Mouse (Mus musculus) cerebellum, adult 8-10 months (tissue): ENCODE results near the gene Tectb.
"Not testable (repeated sequence)": the region's sequence is repeated elsewhere in the genome, so short reads cannot be mapped to it uniquely, and the experiment has no call there.

Source experiments
- DNase-seq: peaks from one replicate; pipeline ENCODE4 v3.0.0; 2022

The Tectb gene

GRCm38 (mm10) chr19:55166741-55167140, 13.8 kb upstream of the Tectb start:
- DNase-seq, result no peak

DNA sequence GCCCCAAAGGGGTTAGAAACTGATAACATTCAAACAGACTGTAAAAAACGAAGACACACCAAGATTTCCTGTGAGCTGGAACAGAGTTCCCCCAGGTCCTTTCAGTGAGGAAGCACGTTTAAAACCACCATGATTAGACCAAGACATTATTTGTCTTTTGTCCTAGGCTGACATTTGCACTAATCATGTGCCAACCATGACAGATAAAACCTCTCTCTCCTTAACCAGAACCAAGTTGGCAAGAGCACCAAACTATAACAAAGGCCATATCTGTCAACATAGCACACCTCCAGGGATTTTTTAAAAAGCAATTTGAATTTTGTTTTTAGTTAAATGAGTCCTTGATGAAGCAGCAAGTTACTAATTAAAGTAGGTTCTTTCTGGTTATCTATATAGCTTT, 12.8 kb upstream of the Tectb start:
- no peak for DNase-seq

DNA sequence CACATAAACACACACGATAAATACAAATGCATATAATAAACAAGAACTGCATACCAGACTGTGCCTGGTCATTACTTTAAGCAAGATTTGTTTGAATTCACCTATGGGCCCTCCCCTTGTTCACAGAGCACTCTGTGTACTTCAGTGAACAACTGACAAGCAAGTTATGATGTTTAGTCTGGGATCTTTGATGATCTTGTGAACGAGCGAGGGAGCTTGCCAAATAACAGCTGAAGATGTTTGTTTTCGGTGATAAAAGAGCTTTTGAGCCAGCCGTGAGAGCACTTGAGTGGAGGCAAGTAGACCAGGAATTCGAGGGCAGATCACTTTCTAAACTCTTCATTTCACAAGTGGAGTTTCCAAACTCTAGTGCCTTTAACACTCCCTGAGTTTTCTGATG, 12.2 kb upstream of the Tectb start:
- no peak for DNase-seq

DNA sequence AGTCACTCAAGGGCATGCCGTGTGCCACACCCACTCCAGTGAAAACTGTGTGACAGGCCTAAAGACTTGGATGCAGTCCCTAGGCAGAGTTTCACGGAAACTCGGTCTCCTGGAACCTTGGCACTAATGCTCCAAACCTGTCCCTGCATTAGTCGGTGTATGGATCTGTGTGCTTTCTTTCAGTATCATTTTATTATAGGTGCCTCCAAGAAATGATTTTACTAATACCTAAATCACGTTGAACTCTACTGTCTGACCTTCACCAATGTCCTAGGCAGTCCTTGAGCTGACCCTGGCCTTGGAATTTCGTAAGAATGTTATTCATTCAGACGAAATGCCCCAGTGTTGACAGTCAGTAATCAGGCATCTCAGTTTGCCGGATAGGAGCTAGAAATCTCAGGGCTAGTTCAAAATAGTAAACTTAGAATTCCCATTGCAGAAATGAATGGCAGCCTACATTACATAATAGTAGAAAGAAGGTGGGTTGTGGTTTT, 11.2 kb upstream of the Tectb start:
- not testable (repeated sequence) for DNase-seq

DNA sequence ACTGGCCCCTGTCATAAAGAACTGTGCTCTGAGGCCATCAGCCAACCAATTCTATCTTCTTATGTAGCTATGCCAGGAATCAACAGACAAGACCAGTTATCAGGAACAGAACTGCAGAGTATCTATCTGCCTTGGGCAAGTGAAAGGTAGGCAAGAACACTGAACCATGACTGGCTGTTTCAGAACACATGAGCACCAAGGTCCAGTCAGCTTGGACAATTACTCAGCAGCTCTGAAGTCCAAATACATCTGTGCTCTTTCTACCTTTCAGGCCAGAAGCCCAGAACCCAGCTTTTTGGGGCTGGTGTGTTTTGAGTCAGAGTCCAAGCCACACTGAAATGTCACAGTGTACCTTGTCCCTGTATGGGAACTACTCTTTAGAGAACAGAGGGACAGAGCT, 10.1 kb upstream of the Tectb start:
- DNase-seq, result no peak

- no peak for DNase-seq
Measured at GRCm38 (mm10) chr19:55171585-55171984, 8.9 kb upstream of the Tectb start.

- DNase-seq, result no peak
Measured at GRCm38 (mm10) chr19:55177143-55177542, 3.4 kb upstream of the Tectb start.

GRCm38 (mm10) chr19:55184442-55184841, 3.9 kb downstream of the Tectb start:
- no peak for DNase-seq

GRCm38 (mm10) chr19:55185074-55185473, 4.5 kb downstream of the Tectb start:
- DNase-seq, result no peak

DNA sequence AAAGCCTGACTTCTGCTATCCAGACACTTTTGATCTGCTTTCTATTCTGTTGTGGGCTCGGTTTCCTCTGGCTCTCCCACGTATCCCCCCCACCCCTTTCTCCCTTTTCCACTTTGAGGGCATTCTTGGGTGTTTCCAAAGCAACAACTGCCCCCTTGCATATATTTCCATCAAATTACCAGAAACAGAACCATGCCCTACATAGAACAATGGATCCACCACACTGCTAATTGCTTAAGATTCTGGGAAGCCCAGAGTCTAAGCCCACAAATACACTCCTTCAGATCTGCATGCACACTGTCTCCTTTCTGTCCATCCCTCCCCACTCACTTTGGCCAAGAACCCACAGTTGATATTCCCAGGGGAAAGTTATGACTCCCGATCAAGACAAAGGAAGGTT, 5.1 kb downstream of the Tectb start:
- no peak for DNase-seq

DNA sequence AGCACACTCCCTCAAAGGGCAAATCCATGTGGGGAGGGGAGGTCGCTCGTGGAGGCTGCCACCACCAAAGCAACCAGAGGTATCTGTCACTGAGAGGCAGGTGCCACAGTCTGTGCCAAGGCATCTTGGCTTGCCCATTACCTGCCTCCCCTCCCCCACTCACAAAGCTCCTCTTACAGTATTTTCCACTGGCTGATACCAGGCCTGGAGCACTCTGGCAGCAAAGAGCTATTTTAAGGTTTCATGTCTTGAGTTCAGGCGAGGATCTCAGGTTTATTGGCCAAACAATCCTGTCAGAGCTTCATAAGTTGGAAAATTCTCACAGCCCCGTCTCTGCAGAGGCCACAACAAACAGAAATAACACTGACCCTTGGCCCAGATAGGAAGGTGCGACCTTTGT, 9.5 kb downstream of the Tectb start:
- DNase-seq, result no peak

GRCm38 (mm10) chr19:55191596-55191995, 11.1 kb downstream of the Tectb start:
- DNase-seq, result no peak

GRCm38 (mm10) chr19:55192254-55192945, 11.9 kb downstream of the Tectb start:
- DNase-seq, result no peak

- DNase-seq, result no peak
Measured at GRCm38 (mm10) chr19:55193717-55194394, 13.3 kb downstream of the Tectb start.

GRCm38 (mm10) chr19:55194520-55195170, 14.1 kb downstream of the Tectb start:
- no peak for DNase-seq

DNA sequence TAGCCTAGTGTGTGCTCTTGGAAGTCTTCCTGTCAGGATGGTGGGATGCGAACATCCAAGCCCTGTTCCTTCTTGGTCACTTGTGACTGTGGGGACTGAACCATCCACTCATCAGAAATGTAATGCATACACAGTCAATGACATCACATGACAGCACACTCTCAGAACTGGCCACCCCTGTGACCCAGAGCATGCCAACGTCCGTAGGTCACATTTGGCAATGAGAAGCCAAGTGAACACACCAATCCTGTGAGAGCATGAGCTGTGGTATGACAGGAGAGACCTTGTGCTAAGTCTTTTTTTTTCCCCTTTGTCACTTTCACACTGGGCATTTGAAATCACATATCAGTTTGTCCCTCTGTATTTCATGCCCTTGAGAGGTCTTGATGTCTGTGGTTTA, 15.0 kb downstream of the Tectb start:
- no peak for DNase-seq

GRCm38 (mm10) chr19:55198303-55198702, 17.8 kb downstream of the Tectb start:
- DNase-seq, result peak; percentile 16

DNA sequence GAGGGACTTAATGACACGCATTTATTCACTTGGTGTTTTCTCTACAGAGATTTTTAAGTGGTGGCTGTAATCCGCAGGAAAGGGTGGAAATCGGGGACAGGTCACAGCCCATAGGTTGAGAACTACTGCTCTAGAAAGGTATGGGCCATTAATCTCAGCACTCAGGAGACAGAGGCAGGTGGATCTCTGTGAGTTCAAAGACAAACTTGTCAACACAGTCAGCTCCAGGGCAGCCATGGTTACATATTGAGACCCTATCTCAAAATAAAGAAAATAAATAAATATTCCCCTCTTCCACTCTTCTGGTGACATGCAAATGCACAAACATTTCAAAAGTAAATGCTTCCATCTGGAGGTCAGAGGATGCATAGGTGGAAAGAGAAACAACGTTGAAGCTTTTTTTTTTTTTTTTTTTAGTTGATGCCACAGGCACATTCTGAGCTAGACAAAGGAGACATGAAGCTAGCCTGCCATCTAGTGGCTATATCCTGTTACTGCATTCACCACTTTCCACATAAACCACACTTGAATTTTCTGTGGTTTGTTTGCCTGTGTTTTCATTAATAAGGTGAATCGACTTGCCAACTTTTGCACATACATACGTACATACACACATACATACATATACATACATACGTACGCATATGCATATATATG, 26.1 kb downstream of the Tectb start:
- DNase-seq, result peak; percentile 40

DNA sequence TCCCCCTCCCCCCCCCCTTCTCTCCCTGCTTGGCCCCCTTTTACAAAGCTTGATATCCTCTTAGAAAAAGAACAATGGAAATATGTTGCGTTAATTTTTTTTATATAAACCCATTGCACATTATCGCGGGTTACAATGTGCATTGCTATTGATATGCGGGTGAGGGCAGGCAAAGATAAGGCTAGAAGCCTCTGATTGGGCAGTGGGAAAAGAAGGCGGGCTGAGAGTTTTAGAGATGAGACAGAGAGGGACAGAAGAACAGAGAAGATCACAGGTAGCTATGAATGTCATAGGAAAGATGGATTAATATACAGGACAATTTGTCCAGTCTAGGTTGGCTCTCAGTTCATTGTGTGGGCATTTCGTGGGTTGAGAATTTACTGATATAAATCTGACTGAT, 26.7 kb downstream of the Tectb start:
- no peak for DNase-seq

DNA sequence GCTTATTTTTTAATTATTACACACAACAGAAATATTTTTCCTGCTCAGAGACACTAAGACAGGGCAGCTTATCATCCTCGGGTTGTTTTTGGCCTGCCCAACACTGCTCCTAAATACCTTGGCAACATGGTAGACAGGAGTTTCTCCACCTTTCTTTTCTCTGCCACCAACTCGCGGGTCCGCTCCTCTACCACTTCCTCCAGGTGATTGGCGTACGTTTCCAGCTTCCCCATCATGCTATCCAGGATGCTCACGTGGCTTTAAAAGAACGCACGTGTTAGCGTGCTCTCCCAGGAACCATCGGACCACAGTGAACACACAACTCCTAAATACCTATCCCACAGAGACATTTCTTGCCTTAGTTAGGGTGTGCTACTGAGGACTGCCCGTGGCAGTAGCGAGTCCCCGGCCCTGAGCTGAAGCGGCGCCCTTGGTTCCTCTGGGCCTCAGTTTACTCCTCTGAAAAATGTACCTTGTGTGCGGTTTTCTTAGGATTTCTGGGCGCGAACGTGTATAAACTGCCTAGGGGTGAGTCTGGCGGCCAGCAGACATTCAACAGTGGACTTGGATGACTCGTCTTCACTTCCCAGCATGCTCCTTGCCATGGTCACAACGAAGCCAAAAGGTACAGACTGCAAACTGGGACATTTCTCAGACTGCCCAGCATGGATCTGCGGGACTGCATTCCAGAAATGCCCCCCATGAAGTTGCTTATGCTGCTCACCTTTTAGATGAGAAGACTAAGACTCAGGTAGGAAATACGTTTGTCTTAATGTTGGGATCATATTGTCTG, 27.4 kb downstream of the Tectb start:
- DNase-seq, result no peak

DNA sequence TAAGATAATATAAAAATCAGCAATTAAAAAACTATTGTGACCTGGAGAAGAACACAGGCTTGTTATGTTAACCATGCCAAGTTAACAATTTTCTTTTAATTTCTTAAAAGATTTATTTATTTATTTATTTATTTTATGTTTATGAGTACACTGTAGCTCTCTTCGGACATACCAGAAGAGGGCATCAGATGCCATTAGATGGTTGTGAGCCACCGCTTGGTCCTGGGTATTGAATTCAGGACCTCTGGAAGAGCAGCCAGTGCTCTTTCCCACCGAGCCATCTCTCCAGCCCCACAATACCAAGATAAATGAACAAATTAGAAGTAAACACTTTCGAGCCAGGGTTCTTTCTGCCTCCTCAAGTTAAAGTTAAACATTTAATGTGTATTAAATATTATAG, 28.1 kb downstream of the Tectb start:
- no peak for DNase-seq

DNA sequence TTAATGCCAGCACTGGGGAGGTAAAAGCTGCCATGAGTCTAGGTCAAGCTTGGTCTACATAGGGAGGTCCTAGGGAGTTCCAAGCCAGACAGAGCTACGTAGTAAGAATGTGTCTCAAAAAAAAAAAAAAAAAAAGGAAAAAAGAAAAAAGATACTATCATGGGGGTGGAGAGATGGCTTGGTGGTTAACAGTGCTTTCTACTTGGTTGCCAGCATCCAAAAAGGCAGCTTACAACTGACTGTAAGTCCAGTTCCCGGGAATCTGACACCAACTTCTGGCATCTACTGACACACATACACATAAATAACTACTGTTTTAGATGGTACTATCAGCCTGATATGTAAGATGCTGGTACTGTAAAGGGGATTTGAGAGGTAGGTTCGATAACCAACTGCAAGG, 28.6 kb downstream of the Tectb start:
- DNase-seq, result no peak

DNA sequence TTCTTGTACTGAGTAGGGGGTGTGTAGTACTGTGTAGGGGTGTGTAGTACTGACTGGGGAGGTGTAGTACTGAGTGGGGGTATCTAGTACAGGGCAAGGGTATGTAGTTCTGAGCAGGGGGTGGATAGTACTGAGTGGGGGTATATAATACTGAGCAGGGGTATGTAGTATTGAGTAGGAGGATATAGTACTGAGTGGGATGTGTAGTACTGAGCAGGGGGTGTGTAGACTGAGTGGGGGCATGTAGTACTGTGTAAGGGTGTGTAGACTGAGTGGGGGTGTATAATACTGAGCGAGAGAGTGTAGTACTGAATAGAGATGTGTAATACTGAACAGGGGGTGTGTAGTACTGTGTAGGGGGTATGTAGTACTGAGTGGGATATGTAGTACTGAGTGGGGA, 31.2 kb downstream of the Tectb start:
- no peak for DNase-seq
